Mouse (Mus musculus) bone marrow, adult 2 months (tissue): ENCODE measurements around the gene Ptpre.

Source experiments
- CTCF ChIP-seq: fragments of 200-500 bp; IDR thresholded peaks from 2 replicates; pipeline ENCODE4 v1.5.1; 2011; ENCODE audit warnings: low read length, control low read depth; ENCODE audit not compliant: control insufficient read depth, insufficient read depth
- POLR2A ChIP-seq: fragments of 200-500 bp; IDR thresholded peaks from 2 replicates; pipeline ENCODE4 v1.6.1; 2011; ENCODE audit warnings: low read depth, mild to moderate bottlenecking, control low read depth, low read length, borderline replicate concordance; ENCODE audit not compliant: control insufficient read depth

GRCm38 (mm10) chr7:135728038-135728437, 190.8 kb downstream of the Ptpre start:
- no peak for TF ChIP-seq POLR2A
- no peak for TF ChIP-seq CTCF
